Mouse (Mus musculus): ENCODE measurements around the gene Trio. TPM values are rescaled to one million over a fixed set of nuclear protein-coding genes. Genes with fewer than 3 reads are reported as not detected.

The Trio gene
- polyA plus RNA-seq, 1 experiment: 23.8 TPM

DNA sequence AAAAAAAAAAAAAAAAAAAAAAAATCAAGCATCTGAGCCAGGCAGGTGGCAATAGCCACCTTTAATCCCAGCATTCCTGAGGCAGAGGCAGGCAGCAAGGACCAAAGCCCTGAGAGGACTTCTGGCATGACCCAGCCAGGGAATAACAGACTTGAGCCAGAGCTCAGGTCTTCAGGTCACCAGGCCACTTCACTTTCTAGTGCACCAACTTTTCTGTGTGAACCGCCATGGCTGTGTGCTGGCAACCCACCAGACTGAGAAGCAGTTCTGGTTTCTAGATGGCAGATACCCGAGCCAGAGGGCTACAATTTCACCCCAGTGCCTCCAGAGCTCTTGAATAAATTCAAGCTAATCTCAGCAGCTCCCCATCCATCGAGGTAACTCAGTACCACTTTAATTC, 104.9 kb downstream of the Trio start:
- Histone ChIP-seq H3K36me3 (ENCODE audit: control insufficient read depth, insufficient read depth, low read length) (no peaks in the 10 kb centered on the region), H3K4me3 (ENCODE audit: extremely low read depth, insufficient read depth, insufficient read length) (no peak overlapping the region), H3K27me3 (ENCODE audit: control insufficient read depth, insufficient read depth, low read length) (no peaks in the 10 kb centered on the region), H3K4me1 (ENCODE audit: control insufficient read depth, insufficient read depth, insufficient read length) (peaks cover 4% of the 10 kb centered on the region; the same call in 1 of the 2 replicates), H3K27ac (ENCODE audit: insufficient read depth, low read length) (no peak overlapping the region)
- DNase-seq (ENCODE audit: low read depth in 1 of 2, low spot score in 2 of 2): no peak
- TF ChIP-seq CTCF (IDR thresholded peaks at IDR 0.05; ENCODE audit: extremely low read depth, insufficient read depth, insufficient read length, insufficient replicate concordance) (no peak), POLR2A (IDR thresholded peaks at IDR 0.05; ENCODE audit: low read depth, low read length) (no peak)
- WGBS: 65% methylated on average over 3 of the region's 3 CpGs

DNA sequence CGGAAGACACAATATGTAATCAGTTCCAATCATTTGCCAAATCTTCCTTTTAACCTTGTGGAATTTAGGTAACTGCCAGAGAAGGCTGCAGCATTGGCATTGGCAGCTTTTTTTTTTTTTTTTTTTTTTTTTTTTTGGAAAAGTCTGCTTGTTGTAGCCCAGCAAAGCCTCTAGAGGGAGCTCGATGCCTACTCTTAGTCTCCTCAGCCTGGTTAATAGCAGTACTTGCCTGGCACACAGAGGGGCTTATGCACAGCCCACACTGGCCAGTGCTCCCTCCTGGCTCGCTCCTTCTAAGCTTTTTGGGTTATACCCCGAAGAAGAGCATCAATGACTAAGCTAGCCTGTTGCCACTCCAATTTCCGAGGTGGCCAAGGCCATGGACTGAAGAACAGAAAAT, 106.1 kb downstream of the Trio start:
- Histone ChIP-seq H3K36me3 (ENCODE audit: control insufficient read depth, insufficient read depth, low read length) (no peaks in the 10 kb centered on the region), H3K4me3 (ENCODE audit: extremely low read depth, insufficient read depth, insufficient read length) (no peak overlapping the region), H3K27ac (ENCODE audit: insufficient read depth, low read length) (no peak overlapping the region), H3K27me3 (ENCODE audit: control insufficient read depth, insufficient read depth, low read length) (no peaks in the 10 kb centered on the region), H3K4me1 (ENCODE audit: control insufficient read depth, insufficient read depth, insufficient read length) (no peaks in the 10 kb centered on the region; the same call in 1 of the 2 replicates)
- peak in 1 of 2 experiments; percentile 21 for DNase-seq (ENCODE audit: low read depth in 1 of 2, low spot score in 2 of 2)
- TF ChIP-seq POLR2A (IDR thresholded peaks at IDR 0.05; ENCODE audit: low read depth, low read length) (no peak), CTCF (IDR thresholded peaks at IDR 0.05; ENCODE audit: extremely low read depth, insufficient read depth, insufficient read length, insufficient replicate concordance) (peak; percentile 56; the same call in 1 of the 2 replicates)
- 25% methylated on average over 5 of the region's 5 CpGs for WGBS

DNA sequence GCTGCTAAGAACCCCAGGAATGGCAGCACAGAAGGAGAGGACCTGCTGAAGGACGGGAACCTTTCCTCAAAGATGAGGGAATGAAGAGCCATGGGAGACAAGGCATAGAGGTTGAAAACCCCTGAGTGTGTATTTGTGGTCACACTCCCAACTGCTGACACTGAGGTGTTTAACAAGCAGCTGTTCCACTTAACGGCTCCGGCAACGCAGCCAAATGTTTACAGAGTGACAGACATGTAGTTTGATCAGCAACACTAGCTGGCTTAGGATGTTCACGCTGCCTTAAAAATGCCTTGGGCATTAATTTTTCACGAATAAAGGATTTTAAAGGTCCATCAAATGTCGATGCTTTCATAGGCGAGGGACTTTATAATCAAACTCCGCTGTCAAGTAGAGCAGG, 106.8 kb downstream of the Trio start:
- DNase-seq (ENCODE audit: low read depth in 1 of 2, low spot score in 2 of 2): no peak
- no peak overlapping the region for H3K27ac ChIP-seq (ENCODE audit: insufficient read depth, low read length)
- TF ChIP-seq POLR2A (IDR thresholded peaks at IDR 0.05; ENCODE audit: low read depth, low read length) (no peak), CTCF (IDR thresholded peaks at IDR 0.05; ENCODE audit: extremely low read depth, insufficient read depth, insufficient read length, insufficient replicate concordance) (no peak)
- H3K27me3 ChIP-seq (ENCODE audit: control insufficient read depth, insufficient read depth, low read length): no peaks in the 10 kb centered on the region
- H3K4me3 ChIP-seq (ENCODE audit: extremely low read depth, insufficient read depth, insufficient read length): no peak overlapping the region
- WGBS: 93% methylated on average over 9 of the region's 9 CpGs
- no peaks in the 10 kb centered on the region; the same call in 1 of the 2 replicates for H3K4me1 ChIP-seq (ENCODE audit: control insufficient read depth, insufficient read depth, insufficient read length)
- H3K36me3 ChIP-seq (ENCODE audit: control insufficient read depth, insufficient read depth, low read length): no peaks in the 10 kb centered on the region

DNA sequence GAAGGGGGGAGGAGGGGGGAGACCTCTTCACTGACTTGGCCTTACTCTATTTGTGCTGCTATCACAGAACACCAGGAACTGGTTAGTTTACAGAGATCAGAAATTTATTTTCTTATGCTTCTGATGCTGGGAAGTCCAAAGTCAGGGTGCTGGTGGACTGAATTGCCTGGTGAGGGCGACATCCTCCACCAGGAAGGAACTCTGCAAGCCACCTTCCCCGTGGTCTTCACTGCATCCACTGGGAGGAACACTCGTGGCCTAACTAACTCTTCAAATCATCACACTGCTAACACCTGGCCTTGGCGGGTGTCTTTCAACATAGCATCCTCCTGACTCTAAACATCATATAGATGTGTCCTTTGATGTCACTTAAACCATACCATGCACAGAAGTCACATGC, 109.4 kb downstream of the Trio start:
- TF ChIP-seq POLR2A (IDR thresholded peaks at IDR 0.05; ENCODE audit: low read depth, low read length) (no peak), CTCF (IDR thresholded peaks at IDR 0.05; ENCODE audit: extremely low read depth, insufficient read depth, insufficient read length, insufficient replicate concordance) (no peak)
- no peak for DNase-seq (ENCODE audit: low read depth in 1 of 2, low spot score in 2 of 2)
- Histone ChIP-seq H3K4me1 (ENCODE audit: control insufficient read depth, insufficient read depth, insufficient read length) (no peaks in the 10 kb centered on the region), H3K4me3 (ENCODE audit: extremely low read depth, insufficient read depth, insufficient read length) (no peak overlapping the region), H3K27ac (ENCODE audit: insufficient read depth, low read length) (no peak overlapping the region), H3K36me3 (ENCODE audit: control insufficient read depth, insufficient read depth, low read length) (no peaks in the 10 kb centered on the region), H3K27me3 (ENCODE audit: control insufficient read depth, insufficient read depth, low read length) (no peaks in the 10 kb centered on the region)
- 63% methylated on average over 4 of the region's 4 CpGs for WGBS

DNA sequence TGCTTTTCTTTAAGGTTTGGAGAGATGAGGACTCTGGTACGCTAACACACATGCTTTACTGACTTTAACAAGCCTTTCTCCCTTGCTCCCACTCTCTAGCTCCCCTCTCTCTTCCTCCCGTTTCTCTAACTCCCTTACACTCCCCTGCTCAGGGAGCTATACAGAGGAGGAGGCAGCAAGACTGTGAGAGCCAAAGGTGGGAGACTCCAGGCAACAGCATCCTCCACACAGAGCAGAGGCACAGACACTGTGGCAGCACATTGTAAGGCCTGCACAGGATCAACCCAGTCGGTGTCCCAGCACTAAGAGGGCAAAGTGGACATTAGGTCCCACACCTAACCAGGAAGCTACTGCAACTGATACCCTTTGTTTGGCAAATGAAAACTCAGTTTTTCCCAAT, 112.6 kb downstream of the Trio start:
- Histone ChIP-seq H3K4me3 (ENCODE audit: extremely low read depth, insufficient read depth, insufficient read length) (no peak overlapping the region), H3K27ac (ENCODE audit: insufficient read depth, low read length) (no peak overlapping the region), H3K27me3 (ENCODE audit: control insufficient read depth, insufficient read depth, low read length) (no peaks in the 10 kb centered on the region), H3K36me3 (ENCODE audit: control insufficient read depth, insufficient read depth, low read length) (no peaks in the 10 kb centered on the region), H3K4me1 (ENCODE audit: control insufficient read depth, insufficient read depth, insufficient read length) (no peaks in the 10 kb centered on the region)
- no peak for DNase-seq (ENCODE audit: low read depth in 1 of 2, low spot score in 2 of 2)
- WGBS: 69% methylated on average over 3 of the region's 3 CpGs
- TF ChIP-seq CTCF (IDR thresholded peaks at IDR 0.05; ENCODE audit: extremely low read depth, insufficient read depth, insufficient read length, insufficient replicate concordance): no peak
- TF ChIP-seq POLR2A (IDR thresholded peaks at IDR 0.05; ENCODE audit: low read depth, low read length): no peak

DNA sequence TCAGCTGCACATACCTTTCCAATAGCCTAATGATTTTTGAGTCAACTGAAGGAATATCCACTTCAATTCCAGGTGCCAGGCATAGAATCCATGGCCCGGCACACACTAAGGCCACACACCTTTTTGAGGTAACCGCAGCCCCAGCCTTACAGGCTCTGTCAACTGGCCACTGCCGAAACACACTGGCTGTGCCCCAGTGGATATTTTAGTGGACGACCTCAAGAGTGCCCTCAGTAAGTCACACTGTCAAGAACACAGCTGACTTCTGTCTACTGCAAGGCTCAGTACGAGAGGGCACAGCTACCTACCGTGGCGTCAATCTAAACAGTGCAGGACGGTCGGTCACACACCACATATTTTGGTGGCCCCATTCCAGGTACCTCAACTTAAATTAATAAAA, 114.5 kb downstream of the Trio start:
- DNase-seq (ENCODE audit: low read depth in 1 of 2, low spot score in 2 of 2): no peak
- Histone ChIP-seq H3K4me3 (ENCODE audit: extremely low read depth, insufficient read depth, insufficient read length) (no peak overlapping the region), H3K27ac (ENCODE audit: insufficient read depth, low read length) (no peak overlapping the region), H3K27me3 (ENCODE audit: control insufficient read depth, insufficient read depth, low read length) (no peaks in the 10 kb centered on the region), H3K36me3 (ENCODE audit: control insufficient read depth, insufficient read depth, low read length) (no peaks in the 10 kb centered on the region), H3K4me1 (ENCODE audit: control insufficient read depth, insufficient read depth, insufficient read length) (no peaks in the 10 kb centered on the region)
- 93% methylated on average over 9 of the region's 9 CpGs for WGBS
- no peak for TF ChIP-seq POLR2A (IDR thresholded peaks at IDR 0.05; ENCODE audit: low read depth, low read length)
- TF ChIP-seq CTCF (IDR thresholded peaks at IDR 0.05; ENCODE audit: extremely low read depth, insufficient read depth, insufficient read length, insufficient replicate concordance): no peak

DNA sequence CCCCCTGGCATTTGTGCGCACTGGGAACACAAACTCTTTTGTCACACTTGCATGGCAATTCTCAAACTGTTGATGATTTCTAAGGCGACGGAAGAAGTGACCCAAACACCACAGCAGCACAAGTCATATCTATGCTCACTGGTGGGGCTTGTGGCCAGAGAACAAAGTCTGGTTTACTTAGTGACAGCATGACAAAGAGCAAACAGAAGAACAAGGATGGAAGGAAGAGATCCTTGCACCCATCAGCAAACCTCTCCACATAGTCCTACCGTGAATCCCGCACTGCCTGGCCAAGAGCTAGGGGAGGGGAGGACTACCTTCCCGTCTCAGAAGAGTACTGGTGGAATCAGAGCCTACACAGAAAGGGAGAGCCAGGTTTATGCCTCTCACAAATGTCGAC, 115.5 kb downstream of the Trio start:
- no peaks in the 10 kb centered on the region for H3K27me3 ChIP-seq (ENCODE audit: control insufficient read depth, insufficient read depth, low read length)
- no peaks in the 10 kb centered on the region for H3K36me3 ChIP-seq (ENCODE audit: control insufficient read depth, insufficient read depth, low read length)
- TF ChIP-seq POLR2A (IDR thresholded peaks at IDR 0.05; ENCODE audit: low read depth, low read length): no peak
- TF ChIP-seq CTCF (IDR thresholded peaks at IDR 0.05; ENCODE audit: extremely low read depth, insufficient read depth, insufficient read length, insufficient replicate concordance): no peak
- H3K27ac ChIP-seq (ENCODE audit: insufficient read depth, low read length): no peak overlapping the region
- no peak for DNase-seq (ENCODE audit: low read depth in 1 of 2, low spot score in 2 of 2)
- H3K4me3 ChIP-seq (ENCODE audit: extremely low read depth, insufficient read depth, insufficient read length): no peak overlapping the region
- no peaks in the 10 kb centered on the region for H3K4me1 ChIP-seq (ENCODE audit: control insufficient read depth, insufficient read depth, insufficient read length)
- WGBS: 96% methylated on average over 7 of the region's 7 CpGs
